Mouse (Mus musculus): ENCODE data around the gene Btbd2.
A peak's percentile ranks its signal among the peaks of the same experiment; 100 is the strongest.

Btbd2 gene

DNA sequence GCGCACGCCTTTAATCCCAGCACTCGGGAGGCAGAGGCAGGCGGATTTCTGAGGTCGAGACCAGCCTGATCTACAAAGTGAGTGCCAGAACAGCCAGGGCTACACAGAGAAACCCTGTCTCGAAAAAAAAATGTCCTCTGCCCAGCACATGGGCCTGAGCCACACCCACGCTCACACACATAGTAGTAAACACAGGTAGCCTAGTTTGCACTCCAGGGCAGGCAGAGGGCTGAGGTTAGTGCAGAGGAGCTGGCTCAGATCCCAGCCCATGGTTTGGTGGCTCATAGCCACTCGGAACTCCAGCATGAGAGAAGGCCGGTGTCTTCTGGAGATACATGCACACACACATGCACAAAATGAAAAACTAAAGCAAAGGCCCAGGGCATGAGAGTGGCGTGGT lies 9.9 kb downstream of the Btbd2 start:
- no peak for DNase-seq (ENCODE audit: low spot score in 2 of 2)

DNA sequence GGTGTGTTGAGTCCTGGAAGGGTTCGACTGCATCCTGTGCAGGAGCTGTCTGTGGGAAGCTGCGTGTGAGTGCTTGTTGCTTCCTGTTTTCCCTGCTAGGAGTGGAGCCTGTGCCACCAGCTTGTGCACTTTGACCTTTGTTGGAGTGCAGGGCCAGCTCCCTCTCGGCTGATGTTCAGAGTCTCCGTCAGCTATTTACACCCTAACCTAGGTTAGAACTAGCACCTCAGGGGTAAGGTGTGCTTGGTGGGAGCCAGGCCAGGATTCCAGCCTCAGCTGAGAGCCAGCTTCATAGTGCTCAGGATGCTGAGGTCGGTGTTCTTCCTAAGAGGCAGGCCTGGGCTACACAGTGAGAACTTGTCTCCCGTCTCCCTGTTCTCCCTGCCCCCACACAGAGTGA lies 21.5 kb downstream of the Btbd2 start:
- no peak for DNase-seq (ENCODE audit: low spot score in 2 of 2)

DNA sequence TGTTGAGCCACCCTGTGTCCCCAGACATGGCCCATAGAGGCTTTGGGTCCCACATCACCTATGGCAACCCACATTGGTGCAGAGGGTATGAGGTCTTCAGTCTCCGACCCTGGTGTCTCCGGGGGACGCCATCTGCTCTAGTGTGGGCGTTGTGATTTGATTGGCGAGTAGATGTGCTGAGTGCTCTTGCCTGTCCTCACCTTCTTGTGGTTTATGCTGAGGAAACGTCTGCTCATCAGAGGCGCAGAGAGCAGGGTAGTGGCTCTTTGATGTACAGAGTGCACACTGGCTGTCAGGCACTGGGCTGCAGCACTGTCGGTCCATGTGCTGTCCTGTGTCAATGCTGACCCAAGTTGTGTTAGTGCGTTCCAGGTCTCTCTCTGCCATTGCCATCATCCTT lies 27.9 kb downstream of the Btbd2 start:
- DNase-seq (ENCODE audit: low spot score in 2 of 2) = no peak

DNA sequence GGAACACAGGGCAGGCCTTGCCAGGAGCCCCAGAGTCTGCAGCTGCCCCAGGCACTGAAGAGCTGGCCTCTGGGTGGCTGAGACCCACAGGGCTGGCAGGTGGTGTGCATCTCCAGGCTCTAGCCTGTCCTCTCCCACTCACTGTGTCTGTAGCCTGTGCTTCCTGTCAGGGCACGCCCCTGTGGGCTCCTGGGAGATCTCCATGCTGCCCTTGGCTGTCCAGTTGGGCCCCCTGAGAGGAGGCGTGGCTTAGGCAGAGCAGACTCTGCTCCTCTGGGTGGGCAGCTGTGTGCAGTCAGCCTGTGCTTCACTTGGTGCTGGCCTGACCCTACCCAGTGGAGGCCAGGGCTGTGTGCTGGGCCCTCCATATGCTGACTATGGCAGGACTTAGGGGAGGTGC lies 29.2 kb downstream of the Btbd2 start:
- peak in 1 of 2 experiments; percentile 61 for DNase-seq (ENCODE audit: low spot score in 2 of 2)

DNA sequence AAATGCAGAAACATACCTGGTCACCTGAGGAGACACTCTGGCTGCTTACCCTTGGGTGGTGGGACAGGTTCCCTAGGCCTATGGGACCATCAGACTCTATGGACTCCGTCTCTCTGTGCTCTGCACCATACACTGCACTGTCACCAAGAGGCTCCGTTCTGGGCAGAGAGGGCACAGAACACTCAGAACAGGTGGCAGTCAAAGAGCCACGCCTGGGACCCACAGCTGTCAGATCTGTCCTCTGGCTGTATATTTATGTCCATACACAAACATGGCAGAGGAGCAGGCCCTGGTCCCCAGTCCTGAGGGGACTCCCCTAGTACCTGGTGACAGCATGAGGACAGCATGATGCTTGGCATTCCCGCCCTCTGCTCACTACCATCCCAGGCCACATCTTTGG lies 31.1 kb downstream of the Btbd2 start:
- no peak for DNase-seq (ENCODE audit: low spot score in 2 of 2)

DNA sequence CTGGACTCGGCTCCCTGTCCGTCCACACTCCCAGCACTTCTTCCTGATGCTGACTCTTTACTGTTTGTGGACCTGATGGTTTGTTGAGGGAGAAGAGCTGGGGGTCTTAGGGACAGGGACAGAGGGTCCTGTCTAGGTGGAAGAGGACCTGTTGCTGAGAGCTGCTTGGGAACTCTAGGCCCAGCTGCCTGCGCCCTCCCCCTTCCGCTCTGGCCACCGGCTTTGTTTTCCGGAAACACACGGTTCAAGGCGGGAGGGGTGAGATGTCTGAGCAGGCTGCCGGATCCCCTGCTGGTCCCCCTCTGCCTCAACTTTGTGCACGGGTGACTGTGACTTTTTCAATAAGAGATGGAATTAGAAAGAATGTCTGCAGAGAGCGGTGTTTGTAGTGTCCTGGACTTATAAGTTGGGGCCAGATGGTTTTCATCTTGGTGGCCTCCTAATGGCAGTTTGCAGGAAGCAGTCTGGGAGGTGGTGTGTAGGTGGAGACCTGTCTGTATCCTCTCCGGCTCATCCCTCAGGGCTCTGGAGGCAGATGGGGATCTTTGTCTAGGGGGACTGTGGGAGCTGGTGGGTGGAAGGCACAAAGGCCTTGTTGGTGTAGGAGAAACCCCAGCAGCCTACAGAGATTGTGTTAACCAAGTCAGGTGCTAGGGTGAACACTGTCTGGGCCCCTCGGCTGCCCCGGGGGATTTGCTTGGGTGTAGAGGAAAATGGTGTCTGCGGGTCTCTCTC lies 33.2 kb downstream of the Btbd2 start:
- DNase-seq (ENCODE audit: low spot score in 2 of 2) = no peak

DNA sequence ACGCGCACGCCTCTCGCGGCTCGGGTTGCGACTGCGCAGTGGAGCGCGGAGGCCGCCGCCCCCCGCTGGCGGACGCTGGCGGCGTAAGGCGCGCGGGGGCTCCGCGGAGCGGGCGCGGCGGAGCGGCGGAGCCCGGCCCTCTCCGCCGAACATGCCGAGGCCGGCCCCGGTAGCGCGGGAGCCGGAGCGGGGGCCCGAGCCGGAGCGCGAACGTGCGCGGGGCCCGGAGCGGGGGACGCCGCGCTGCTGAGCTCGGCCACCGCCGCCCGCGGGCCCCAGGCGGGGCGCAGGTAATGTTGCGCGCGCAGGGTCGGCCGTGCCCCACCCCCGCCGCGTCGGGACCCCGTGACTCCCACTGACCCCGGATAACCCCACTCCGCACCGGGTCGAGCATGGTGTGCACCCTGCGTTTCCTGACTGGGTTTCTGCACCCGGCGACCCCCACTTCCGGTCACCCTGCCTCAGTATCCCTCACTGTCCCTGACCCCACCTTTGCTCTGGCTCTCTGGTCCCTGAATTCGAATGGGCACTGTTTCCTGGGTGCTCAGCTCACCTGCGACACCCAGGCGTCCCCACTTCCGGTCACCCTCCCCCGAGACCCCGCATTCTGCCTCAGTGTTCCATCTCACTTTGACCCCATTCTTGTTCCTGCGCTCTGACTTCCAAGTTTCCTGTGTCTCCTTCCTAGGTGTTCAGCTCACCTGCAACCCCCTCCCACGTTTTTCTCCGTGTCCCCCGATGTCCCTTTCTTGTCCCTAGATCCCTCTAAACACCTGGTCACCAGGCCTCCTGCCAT lies 34.0 kb downstream of the Btbd2 start, which contains the start of gene Csnk1g2:
Gene Csnk1g2 (plus strand): TSS at position 178 of the 796 bp plus-strand sequence.
- no peak for DNase-seq (ENCODE audit: low spot score in 2 of 2)

DNA sequence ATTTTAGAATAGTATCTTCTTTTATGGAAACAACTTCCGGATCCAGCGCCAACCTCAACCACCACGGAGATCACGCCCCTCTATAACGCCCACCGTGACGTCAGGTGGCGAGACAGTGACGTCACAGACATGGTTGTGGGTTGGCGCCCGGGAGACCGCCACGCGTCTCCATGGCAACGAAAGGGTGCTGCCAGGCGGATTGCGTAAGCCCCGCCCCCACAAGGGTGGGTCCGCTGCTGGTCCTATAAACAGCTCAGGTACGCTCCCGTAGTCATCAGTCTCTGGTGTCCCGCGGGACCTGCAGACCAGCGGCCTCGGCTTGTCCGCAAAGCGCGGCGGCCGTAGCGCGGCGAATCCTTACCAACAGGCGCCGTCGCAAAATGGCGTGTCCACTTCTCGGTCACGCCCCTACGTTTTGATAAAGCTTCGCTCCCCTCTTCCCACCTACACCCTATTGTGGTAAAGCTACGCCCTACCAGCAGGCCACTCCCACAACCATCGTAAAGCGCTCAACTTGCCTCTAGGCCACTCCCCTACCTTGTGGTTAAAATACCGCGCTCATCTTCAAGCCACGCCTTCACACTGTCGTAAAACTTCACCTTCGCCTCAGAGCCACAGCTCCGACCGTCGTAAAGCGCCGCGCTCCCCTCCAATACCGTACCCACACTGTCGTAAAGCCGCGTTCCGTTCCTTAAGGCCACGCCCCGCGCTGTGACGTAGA lies 34.8 kb downstream of the Btbd2 start:
- peak; percentile 98 to 99 for DNase-seq (ENCODE audit: low spot score in 2 of 2)

DNA sequence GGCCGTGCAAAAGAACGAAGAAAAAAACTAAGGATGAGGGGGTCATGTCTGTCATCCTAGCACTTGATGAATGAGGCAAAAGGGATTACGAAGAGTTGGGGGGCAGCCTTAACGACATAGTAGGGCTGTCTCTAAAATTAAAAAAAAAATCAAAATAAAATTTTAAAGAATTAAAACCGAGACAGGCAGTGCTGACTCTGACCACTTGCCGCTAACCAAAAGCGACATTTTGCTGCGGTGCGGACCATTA lies 35.3 kb downstream of the Btbd2 start:
- no peak for DNase-seq (ENCODE audit: low spot score in 2 of 2)

DNA sequence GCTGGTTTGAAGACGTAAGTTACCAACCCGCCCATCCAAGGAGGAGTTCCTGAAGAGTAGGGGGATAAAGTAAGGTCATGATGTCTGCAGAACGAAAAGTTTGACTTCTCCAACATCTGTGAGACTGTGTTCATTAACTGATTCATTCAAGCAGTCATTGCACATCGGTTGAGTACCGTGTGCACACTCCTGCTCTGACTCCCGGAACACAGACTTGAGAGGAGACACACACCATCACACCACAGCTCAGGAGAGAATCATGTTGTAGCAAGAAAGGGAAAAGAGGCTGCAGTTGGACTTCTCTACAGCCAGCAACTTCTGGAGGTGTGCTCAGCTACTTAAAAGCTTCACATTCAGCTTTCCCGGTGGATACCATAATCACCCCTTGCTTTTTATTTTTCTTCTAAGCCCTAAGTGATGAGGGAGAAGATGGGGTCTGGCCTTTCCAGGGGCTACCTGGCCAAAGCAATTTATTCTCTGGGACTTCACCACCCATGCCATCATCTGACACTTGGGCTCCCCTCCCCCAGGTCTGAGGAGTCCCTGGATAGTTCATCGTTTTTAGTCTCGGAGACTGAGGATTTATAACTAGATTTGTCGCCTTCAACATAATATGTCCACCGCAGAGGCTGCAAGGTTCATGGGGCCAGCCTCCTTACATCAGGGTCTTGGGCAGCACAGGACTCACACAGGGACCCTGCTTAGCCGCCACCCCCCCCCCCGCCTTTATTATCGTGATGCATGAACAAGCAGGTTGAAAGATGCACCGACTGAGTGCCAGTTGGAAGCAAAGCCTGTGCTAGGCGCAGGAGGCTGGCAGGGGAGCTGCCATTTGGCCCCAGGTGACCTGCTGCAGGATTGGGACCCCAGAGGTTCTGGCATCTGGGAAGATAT lies 35.8 kb downstream of the Btbd2 start:
- no peak for DNase-seq (ENCODE audit: low spot score in 2 of 2)

DNA sequence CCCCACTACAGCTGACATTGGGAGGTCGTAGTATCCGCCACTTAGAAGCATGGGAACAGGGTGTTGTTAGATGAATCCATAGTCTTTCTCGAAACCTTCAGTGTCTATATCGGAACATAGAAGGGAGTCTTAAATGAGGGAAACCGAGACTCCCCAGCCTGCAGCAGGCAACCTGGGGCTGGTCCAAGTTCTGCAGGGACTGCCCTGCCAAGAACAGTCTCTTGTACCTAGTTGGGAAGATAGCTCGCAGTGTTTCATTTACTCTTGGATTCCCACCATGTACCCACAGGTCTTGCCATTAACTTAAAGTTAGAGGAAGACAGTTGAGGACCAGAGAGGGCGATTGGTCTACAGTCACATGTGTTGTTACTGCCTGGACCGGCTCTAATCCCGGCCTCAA lies 36.5 kb downstream of the Btbd2 start:
- DNase-seq (ENCODE audit: low spot score in 2 of 2) = no peak

DNA sequence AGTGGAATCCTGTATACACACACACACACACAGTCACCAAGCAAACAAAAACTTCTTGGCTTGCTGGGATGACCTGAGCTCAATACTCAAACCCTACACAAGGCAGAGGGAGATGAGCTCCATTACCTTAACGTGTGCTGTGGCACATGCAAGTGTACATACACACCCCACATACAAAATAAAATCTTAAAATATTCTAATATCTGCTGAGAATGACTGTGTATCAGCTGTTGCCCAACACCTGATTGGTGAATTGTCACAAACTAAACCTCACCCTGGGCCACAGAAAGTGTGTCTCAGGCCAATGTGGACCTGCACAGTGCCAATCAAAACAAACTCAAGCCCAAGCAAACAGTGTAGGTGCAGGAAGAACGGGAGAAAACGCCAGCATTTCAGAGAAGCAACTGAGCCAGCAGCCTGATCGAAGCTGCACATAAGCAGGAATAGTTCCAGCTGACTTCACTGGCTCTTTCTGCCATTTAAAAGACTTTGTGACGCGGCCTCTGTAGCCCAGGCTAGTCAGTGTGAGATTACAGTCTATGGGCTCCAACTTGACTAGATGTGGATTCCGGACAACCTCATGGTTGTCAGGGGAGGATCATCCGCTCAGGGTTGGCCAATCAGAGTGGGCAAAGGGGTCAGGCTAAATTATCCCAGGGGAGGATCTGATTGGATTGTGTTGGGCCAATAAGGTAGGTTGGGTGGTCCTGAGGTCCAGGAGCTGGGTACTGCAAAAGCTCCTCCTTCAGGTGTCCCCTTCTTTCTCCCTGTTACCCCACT lies 37.2 kb downstream of the Btbd2 start:
- DNase-seq (ENCODE audit: low spot score in 2 of 2) = no peak

DNA sequence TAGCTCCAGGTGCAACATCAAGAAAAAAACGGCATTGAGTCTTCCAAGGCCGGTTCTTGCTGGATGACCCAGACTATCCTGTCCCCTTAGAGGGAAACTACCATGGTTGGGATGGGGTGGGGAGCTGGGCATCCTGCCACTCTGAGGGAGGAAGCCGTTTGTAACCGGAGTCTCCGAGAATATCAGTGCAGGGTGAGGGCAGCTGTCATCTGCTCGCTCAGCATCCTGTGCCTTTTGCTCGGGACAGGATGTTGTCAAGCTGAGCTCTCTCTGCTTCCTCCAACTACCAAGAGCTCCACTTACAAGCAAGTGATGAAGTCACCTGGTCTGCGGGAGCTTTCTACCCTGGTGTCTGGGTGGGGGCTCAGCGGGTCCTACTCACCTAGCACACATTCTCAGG lies 38.7 kb downstream of the Btbd2 start:
- DNase-seq (ENCODE audit: low spot score in 2 of 2) = no peak

DNA sequence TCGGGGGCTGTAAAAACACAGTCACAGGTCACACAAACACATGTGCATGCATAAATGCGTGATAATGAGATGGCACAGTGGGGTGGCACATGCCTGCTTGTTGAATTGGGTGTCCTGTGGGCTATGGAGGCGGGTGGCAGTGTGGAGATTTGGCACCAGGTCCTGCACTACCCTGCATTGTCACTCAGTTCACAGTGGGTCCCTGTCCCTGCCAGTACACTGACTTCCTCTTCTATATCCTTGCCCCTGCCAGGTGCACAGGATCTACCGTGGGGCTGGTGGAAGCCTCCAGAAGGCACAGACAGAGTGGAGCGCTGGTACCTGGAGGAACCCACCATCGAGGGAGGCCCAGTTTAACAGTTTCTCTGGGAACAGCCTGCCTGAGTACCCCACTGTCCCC lies 42.5 kb downstream of the Btbd2 start:
- no peak for DNase-seq (ENCODE audit: low spot score in 2 of 2)

DNA sequence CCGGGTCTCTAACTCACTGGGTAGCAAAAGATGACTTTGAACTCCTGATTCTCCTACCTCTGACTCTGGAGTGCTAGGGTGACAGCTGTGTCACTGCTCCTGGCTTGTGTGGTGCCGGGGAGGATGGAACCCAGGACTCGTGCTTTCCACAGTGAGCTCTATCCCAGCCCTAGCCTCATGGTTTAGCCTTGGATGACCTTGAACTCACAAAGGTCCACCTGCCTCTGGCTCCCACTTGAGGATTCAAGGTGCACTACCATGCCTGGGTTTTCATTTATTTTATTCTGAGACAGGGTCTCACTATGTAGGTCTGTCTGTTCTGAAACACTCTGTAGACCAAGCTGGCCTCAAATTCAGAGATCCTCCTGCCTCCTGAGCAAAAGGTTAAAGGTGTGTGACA lies 43.0 kb downstream of the Btbd2 start:
- DNase-seq (ENCODE audit: low spot score in 2 of 2) = no peak

DNA sequence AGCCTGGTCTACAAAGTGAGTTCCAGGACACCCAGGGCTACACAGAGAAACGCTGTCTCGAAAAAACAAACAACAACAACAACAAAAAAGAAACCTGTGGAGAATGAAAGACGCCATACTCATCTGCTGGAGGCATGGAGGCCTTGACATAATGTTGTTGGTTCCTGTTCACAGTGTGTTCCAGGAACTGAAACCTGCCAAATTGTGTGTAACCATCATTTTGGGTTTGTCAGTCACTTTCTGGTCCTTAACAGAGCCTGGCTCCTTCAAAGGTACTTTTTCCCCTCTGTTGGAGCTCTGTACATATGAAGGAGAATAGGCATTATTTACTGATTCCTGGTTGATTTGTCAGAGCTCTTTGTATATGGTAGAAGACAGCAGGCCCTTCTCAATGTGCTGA lies 45.0 kb downstream of the Btbd2 start:
- no peak for DNase-seq (ENCODE audit: low spot score in 2 of 2)

DNA sequence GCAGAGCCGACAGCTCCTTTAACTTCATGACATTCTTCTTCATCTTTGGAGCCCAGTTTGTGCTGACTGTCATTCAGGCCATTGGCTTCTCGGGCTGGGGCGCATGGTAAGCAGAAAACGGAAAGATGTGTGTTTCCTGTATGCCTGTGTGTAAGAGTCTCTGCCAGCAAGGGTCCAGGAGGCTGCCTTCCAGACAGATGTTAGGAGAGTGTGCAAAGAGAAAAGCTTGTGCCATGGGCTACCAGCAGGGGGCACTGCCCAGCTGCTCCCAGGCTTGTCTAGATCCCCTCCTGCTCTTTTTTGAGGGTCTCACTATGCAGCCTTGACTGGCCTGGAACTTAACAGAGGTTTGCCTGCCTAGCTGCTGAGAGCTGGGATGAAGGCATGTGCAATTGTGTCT lies 45.8 kb downstream of the Btbd2 start:
- DNase-seq (ENCODE audit: low spot score in 2 of 2) = no peak

DNA sequence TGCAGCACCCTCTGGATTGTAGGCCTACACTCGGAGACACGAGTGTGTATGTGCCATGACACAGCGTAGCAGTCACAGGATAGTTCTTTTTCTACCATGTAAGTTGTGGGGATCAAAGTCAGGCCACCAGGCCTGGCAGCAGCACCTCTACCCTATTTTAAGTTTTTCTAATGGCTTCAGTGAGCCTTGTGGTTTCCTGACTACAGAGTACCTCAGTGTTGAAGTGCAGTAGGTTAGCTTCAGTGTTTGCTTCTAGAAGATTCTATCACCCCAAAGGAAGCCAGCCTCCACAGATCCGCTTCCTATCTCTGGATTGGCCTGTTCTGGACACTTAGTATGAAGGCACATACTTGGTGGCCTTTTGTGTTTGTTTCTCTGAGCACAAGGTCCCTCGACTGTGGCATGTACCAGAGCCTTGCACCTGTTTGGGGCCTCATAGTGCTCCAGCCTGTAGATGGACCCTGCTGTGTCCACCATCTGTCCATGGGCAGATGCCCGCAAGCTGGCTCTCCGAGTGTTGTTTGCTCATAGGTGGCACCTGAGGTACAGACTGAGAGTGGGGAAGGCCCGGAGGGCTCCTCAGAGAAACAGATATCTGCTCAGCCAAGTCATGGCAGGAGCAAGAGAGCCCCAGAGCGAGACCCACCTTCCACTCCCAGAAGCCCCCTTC lies 46.6 kb downstream of the Btbd2 start:
- DNase-seq (ENCODE audit: low spot score in 2 of 2) = no peak

DNA sequence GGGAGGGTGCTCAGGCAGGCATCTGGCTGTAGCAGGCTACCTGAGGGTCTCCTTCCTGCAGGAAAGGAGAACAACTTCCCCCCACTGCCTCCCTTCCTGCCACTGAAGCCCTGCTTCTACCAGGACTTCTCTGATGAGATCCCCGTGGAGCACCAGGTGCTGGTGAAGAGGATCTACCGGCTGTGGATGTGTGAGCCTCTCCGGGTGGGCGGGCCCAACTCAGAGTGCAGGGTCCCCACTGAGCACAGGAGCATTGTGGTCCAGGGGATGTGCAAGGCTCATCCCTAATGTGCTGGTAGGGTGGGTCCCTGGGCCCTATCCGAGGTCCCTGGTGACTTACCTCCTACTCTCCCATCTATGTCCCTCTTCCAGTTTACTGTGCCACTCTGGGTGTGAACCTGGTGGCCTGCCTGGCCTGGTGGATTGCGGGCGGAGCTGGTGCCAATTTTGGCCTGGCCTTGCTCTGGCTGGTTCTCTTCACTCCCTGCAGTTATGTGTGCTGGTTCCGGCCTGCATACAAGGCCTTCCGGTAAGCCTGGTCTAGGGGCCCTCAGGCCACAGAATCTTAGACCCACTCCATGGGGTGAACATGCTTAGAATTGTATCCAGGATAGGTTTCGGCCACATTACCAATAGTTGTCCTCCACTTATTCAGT lies 47.5 kb downstream of the Btbd2 start:
- no peak for DNase-seq (ENCODE audit: low spot score in 2 of 2)

DNA sequence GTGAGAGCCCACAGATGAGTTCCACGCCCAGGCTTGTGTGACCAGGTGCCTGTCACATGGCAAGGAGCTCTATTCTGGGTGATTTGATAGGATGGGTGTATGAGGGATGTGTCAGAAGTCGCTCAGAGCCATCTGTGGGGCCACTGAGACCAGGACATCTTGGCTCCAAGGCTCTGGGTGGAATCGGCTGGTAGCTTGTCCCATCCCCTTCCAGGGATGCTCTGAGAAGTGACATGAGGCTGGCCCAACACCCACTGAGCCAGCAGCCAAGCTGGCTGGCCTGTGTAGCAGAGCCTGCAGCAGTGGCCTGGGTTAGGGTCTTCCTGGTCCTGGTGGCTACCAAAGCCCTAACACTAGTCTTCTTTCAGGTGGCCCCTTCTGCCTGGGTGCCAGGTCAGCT lies 48.4 kb downstream of the Btbd2 start:
- no peak for DNase-seq (ENCODE audit: low spot score in 2 of 2)
